Mouse (Mus musculus) heart, adult 10 weeks (tissue): ENCODE results near the gene Zfp775. TPM values are rescaled to one million over a fixed set of nuclear protein-coding genes. Genes with fewer than 3 reads are reported as not detected.

Source experiments
- polyA plus RNA-seq: library from polyadenylated mRNA; stranded (reverse); fragments of 350-450 nt; fragmentation: Illumina TruSeq; extraction: RNeasy Lipid Tissue Mini Kit (QIAGEN cat#74804); gene quantifications from one replicate; pipeline ENCODE4 v1.2.3, GENCODE M21; 2014; ENCODE audit warnings: low read depth, low replicate concordance

The Zfp775 gene
- polyA plus RNA-seq = 8.5 TPM

GRCm38 (mm10) chr6:48601271-48602079 lies at the start of gene Zfp775:
Gene Zfp775, plus strand, starts transcription at chr6:48602063.

GRCm38 (mm10) chr6:48554280-48555103 lies 47.4 kb upstream of the Zfp775 start, which contains the start of gene Lrrc61:
Gene Lrrc61, plus strand, starts transcription at chr6:48554796.

GRCm38 (mm10) chr6:48572572-48573061 lies 29.2 kb upstream of the Zfp775 start, which contains the start of gene Rarres2:
Gene Rarres2, minus strand, starts transcription at chr6:48572789.

GRCm38 (mm10) chr6:48589194-48589750 lies 12.6 kb upstream of the Zfp775 start, which contains the start of gene Gm45021:
Gene Gm45021, plus strand, starts transcription at chr6:48589610.

GRCm38 (mm10) chr6:48593158-48594042 lies 8.5 kb upstream of the Zfp775 start, which contains the start of the genes Repin1 and Gm44965:
Gene Repin1, plus strand, starts transcription at chr6:48593883.
Gene Gm44965, plus strand, starts transcription at chr6:48593941.

GRCm38 (mm10) chr6:48626464-48626863 lies 24.6 kb downstream of the Zfp775 start, which contains the start of gene AI854703:
Gene AI854703, plus strand, starts transcription at chr6:48626764.

GRCm38 (mm10) chr6:48646995-48647394 lies 45.1 kb downstream of the Zfp775 start, which contains the start of gene Gimap8:
Gene Gimap8, plus strand, starts transcription at chr6:48647234.

Other genes with a start within 250 kb of the Zfp775 start
- 24.1 TPM for gene Krba1, start 206.5 kb upstream of the Zfp775 start, polyA plus RNA-seq
- 9.5 TPM for gene Zfp467, start 156.2 kb upstream of the Zfp775 start, polyA plus RNA-seq
- gene Sspo, start 153.8 kb upstream of the Zfp775 start, polyA plus RNA-seq = 0.50 TPM
- 17.0 TPM for gene Atp6v0e2, start 64.4 kb upstream of the Zfp775 start, polyA plus RNA-seq
- 15.5 TPM for gene Lrrc61, start 47.3 kb upstream of the Zfp775 start, polyA plus RNA-seq
- gene Rarres2, start 29.3 kb upstream of the Zfp775 start, polyA plus RNA-seq = 115 TPM
- not detected for gene Gm45021, start 12.5 kb upstream of the Zfp775 start, polyA plus RNA-seq
- 20.4 TPM for gene Repin1, start 8.2 kb upstream of the Zfp775 start, polyA plus RNA-seq
- gene Gm44965, start 8.1 kb upstream of the Zfp775 start, polyA plus RNA-seq = not detected
- gene AI854703, start 24.7 kb downstream of the Zfp775 start, polyA plus RNA-seq = 0.60 TPM
- gene Gimap8, start 45.2 kb downstream of the Zfp775 start, polyA plus RNA-seq = 10.2 TPM
- 6.1 TPM for gene Gimap9, start 74.1 kb downstream of the Zfp775 start, polyA plus RNA-seq
- gene Gimap4, start 82.5 kb downstream of the Zfp775 start, polyA plus RNA-seq = 36.6 TPM
- 49.6 TPM for gene Gimap6, start 106.2 kb downstream of the Zfp775 start, polyA plus RNA-seq
- gene Gm28053, start 116.5 kb downstream of the Zfp775 start, polyA plus RNA-seq = not detected
- gene Gimap7, start 116.6 kb downstream of the Zfp775 start, polyA plus RNA-seq = not detected
- gene Gimap1, start 137.0 kb downstream of the Zfp775 start, polyA plus RNA-seq = 9.0 TPM
- 5.2 TPM for gene Gimap5, start 144.1 kb downstream of the Zfp775 start, polyA plus RNA-seq
- gene Gimap3, start 168.8 kb downstream of the Zfp775 start, polyA plus RNA-seq = 0.71 TPM
- gene Tmem176a, start 238.9 kb downstream of the Zfp775 start, polyA plus RNA-seq = 28.1 TPM
- 56.5 TPM for gene Tmem176b, start 239.4 kb downstream of the Zfp775 start, polyA plus RNA-seq